Mouse (Mus musculus) brain, embryonic 14.5 days (tissue): ENCODE measurements around the gene Zfp408.
A peak's percentile ranks its signal among the peaks of the same experiment; 100 is the strongest.

Experiments
- CTCF ChIP-seq: fragments of 200-500 bp; IDR thresholded peaks from 2 replicates; pipeline ENCODE4 v1.5.1; 2012; ENCODE audit warnings: inconsistent platforms, mild to moderate bottlenecking, moderate library complexity, borderline replicate concordance; ENCODE audit not compliant: insufficient read depth, insufficient read length; ENCODE audit errors: extremely low read depth
- POLR2A ChIP-seq: fragments of 200-500 bp; IDR thresholded peaks from 2 replicates; pipeline ENCODE4 v1.6.1; 2012; ENCODE audit warnings: mild to moderate bottlenecking, inconsistent platforms, borderline replicate concordance; ENCODE audit not compliant: poor library complexity, insufficient read depth, insufficient read length, severe bottlenecking; ENCODE audit errors: extremely low read depth

DNA sequence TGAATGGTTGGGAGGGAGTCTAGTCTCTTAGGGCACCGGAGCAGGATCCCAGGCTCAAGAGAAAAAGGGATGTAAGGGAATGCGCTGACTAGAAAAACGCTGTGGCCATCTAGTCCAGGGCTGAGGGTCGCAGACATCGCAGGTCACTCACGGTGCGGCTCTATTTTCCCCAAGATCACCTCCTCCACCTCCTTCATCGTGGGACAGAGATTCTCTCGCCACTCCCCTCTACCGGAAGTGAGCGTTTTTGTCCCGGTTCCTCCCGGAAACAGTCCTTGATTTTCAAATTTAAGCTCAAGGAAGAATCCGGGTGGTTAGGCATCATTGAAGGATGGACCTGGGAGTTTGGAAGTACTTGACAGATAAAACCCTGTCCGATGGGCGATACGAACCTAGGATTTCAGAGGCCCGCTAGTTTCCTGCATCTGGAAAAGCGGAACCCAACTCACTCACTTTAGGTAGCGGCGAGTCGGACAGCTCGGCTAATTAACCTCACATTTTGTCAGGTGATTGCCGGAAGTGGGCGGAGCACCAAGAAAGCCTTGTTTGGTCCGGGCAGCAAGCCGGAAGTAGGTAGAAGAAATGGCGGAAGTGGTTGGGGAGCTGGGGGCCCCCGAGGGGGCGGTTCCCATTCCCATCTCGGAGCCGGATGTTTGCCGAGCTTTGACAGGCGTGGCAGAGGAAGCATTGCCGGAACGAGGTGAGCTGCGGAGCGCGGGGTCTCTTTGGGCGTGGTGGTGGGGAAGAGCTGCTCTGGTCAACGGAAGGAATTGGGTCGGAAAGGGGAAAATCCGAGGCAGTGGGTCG is at the start of gene Zfp408, which contains the start of gene Arhgap1:
- TF ChIP-seq CTCF (no peak), POLR2A (peak; percentile 43; the same call in 1 of the 2 replicates)
